9 mouse cellular contexts compared by ENCODE assay signal in genomic region chr5:88586407-88587174, GRCm38 (mm10). TPM values are rescaled to one million over a fixed set of nuclear protein-coding genes. Genes with fewer than 3 reads are reported as not detected.
DNase-seq lines count a peak whose midpoint lies in the region; ATAC-seq and TF ChIP-seq lines count a peak whose summit lies in the region.
"Had no signal": no experiment of that assay in that cellular context is flagged by ENCODE, and none has a peak within 500 bp of the region (broad histone marks: within the 10 kb centered on the region; RNA-seq: fewer than 3 reads in every experiment).

No protein-coding gene starts in this region.

- H3K9ac ChIP-seq in heart, postnatal 0 days (replicated peaks; ENCODE audit: low read depth, low read length), result 0 out of 2 replicates have a peak overlapping the region, but pooled peaks have one; percentile 8
- no peak overlapping the region for H3K9ac ChIP-seq in limb, embryonic 11.5 days (ENCODE audit: low read length)
- no peak overlapping the region for H3K9ac ChIP-seq in stomach, postnatal 0 days (ENCODE audit: low read length)

- intact Hi-C loops in left cerebral cortex, postnatal 36 days (cut with DNase I), result no loop called here
- intact Hi-C loops in left cerebral cortex, postnatal 14 days (cut with DNase I), result no loop called here

- no peaks in the 10 kb centered on the region for H3K9me3 ChIP-seq in heart, postnatal 0 days (replicated peaks; ENCODE audit: control insufficient read depth, low read length)
- H3K9me3 ChIP-seq in limb, embryonic 11.5 days (ENCODE audit: control insufficient read depth, low read length), result no peaks in the 10 kb centered on the region
- no peaks in the 10 kb centered on the region for H3K9me3 ChIP-seq in stomach, postnatal 0 days (ENCODE audit: control insufficient read depth, low read length)

- no peak overlapping the region for H3K4me2 ChIP-seq in heart, postnatal 0 days (ENCODE audit: low read depth, low read length)
- H3K4me2 ChIP-seq in limb, embryonic 11.5 days (ENCODE audit: low read depth, severe bottlenecking), result no peak overlapping the region
- H3K4me2 ChIP-seq in stomach, postnatal 0 days (replicated peaks; ENCODE audit: low read depth), result no peak overlapping the region

- H3K27me3 ChIP-seq in heart, postnatal 0 days (ENCODE audit: control insufficient read depth, insufficient read depth, low read length), result no peaks in the 10 kb centered on the region
- no peaks in the 10 kb centered on the region for H3K27me3 ChIP-seq in limb, embryonic 11.5 days (ENCODE audit: control insufficient read depth, insufficient read depth, low read length)
- no peaks in the 10 kb centered on the region for H3K27me3 ChIP-seq in stomach, postnatal 0 days (ENCODE audit: control insufficient read depth, insufficient read depth, low read length)

- ATAC-seq in heart, postnatal 0 days (ENCODE audit: insufficient read depth, low read depth), result peak; percentile 67; the same call in 1 of the 2 replicates
- peak; percentile 53; the same call in 1 of the 2 replicates for ATAC-seq in limb, embryonic 11.5 days (ENCODE audit: insufficient number of reproducible peaks, low FRiP score, low TSS enrichment, low read depth)
- ATAC-seq in stomach, postnatal 0 days (ENCODE audit: low FRiP score, low TSS enrichment), result no peak

- peak overlapping the region; percentile 84 for H3K27ac ChIP-seq in heart, postnatal 0 days (ENCODE audit: low read depth)
- H3K27ac ChIP-seq in limb, embryonic 11.5 days (replicated peaks; ENCODE audit: low read depth, low read length), result no peak overlapping the region
- H3K27ac ChIP-seq in stomach, postnatal 0 days (replicated peaks), result no peak overlapping the region

- H3K4me3 ChIP-seq in heart, postnatal 0 days (ENCODE audit: low read depth, low read length), result no peak overlapping the region
- no peak overlapping the region for H3K4me3 ChIP-seq in limb, embryonic 11.5 days (ENCODE audit: low read depth, low read length)
- no peak overlapping the region for H3K4me3 ChIP-seq in stomach, postnatal 0 days (ENCODE audit: low read depth, low read length)

- peak; percentile 31 for DNase-seq in left cerebral cortex, postnatal 36 days (ENCODE audit: low spot score in 2 of 2)
- DNase-seq in left cerebral cortex, postnatal 14 days (ENCODE audit: low spot score in 2 of 2), result no peak
- peak; percentile 88 for DNase-seq in cerebellum, adult 9-11 months
- DNase-seq in heart, postnatal 0 days (ENCODE audit: low spot score), result peak; percentile 28
- no peak for DNase-seq in limb, embryonic 11.5 days (ENCODE audit: low spot score)
- DNase-seq in stomach, postnatal 0 days (ENCODE audit: low spot score), result no peak
- no peak for DNase-seq in T-cell, adult 2 months (ENCODE audit: low spot score)
- DNase-seq in frontal cortex, postnatal 25 days (ENCODE audit: low spot score in 2 of 2), result no peak

- H3K36me3 ChIP-seq in heart, postnatal 0 days (replicated peaks; ENCODE audit: control insufficient read depth, insufficient read depth, low read length), result no peaks in the 10 kb centered on the region
- no peaks in the 10 kb centered on the region for H3K36me3 ChIP-seq in limb, embryonic 11.5 days (ENCODE audit: control insufficient read depth, insufficient read depth, low read length)
- no peaks in the 10 kb centered on the region for H3K36me3 ChIP-seq in stomach, postnatal 0 days (ENCODE audit: control insufficient read depth, insufficient read depth, low read length)

- TF ChIP-seq EP300 in heart, postnatal 0 days (IDR thresholded peaks at IDR 0.05; ENCODE audit: low read depth), result no peak
- no peak for TF ChIP-seq EP300 in stomach, postnatal 0 days (optimal IDR thresholded peaks at IDR 0.05)

- H3K4me1 ChIP-seq in heart, postnatal 0 days (ENCODE audit: control insufficient read depth, insufficient read depth), result peaks cover 17% of the 10 kb centered on the region
- H3K4me1 ChIP-seq in limb, embryonic 11.5 days (ENCODE audit: control insufficient read depth, insufficient read depth, low read length), result peaks cover 10% of the 10 kb centered on the region
- no peaks in the 10 kb centered on the region for H3K4me1 ChIP-seq in stomach, postnatal 0 days (replicated peaks; ENCODE audit: control insufficient read depth, insufficient read depth)

- 68% methylated on average over 7 of the region's 7 CpGs for WGBS in heart, postnatal 0 days
- 75% methylated on average over 7 of the region's 7 CpGs for WGBS in limb, embryonic 11.5 days
- 69% methylated on average over 7 of the region's 7 CpGs for WGBS in stomach, postnatal 0 days

- TF ChIP-seq CTCF in heart, postnatal 0 days (IDR thresholded peaks at IDR 0.05; ENCODE audit: low read depth), result no peak
- no peak for TF ChIP-seq CTCF in stomach, postnatal 0 days (IDR thresholded peaks at IDR 0.05; ENCODE audit: low read depth)

RNA-seq across cellular contexts. Expression of gene Rufy3, which starts 21.8 kb away (rescaled TPM):
- total RNA-seq in left cerebral cortex, postnatal 36 days (2021), result 100 to 1,000 TPM; 170 to 191 TPM
- total RNA-seq in left cerebral cortex, postnatal 14 days (2021), result 100 to 1,000 TPM; 190 to 191 TPM
- 12.7 and 15.2 TPM in 2 replicates for total RNA-seq in heart, postnatal 0 days (2014; rRNA removed; ENCODE audit: low replicate concordance)
- 6.8 and 7.3 TPM in 2 replicates for polyA plus RNA-seq in heart, postnatal 0 days (2015; fragmentation: Nextera tagmentation; extraction: Ambion mirVana)
- 9.9 and 11.1 TPM in 2 replicates for polyA plus RNA-seq in limb, embryonic 11.5 days (2014; fragmentation: Nextera tagmentation; extraction: Ambion mirVana)
- polyA plus RNA-seq in stomach, postnatal 0 days (2015; fragmentation: Nextera tagmentation; extraction: Ambion mirVana), result 9.8 and 10.3 TPM in 2 replicates

RNA-seq across cellular contexts. Expression of gene Utp3, which starts 32.3 kb away (rescaled TPM):
- total RNA-seq in left cerebral cortex, postnatal 36 days (2021), result 10 to 100 TPM; 24.5 to 25.1 TPM
- total RNA-seq in left cerebral cortex, postnatal 14 days (2021), result 10 to 100 TPM; 24.8 to 25.6 TPM
- total RNA-seq in heart, postnatal 0 days (2014; rRNA removed; ENCODE audit: low replicate concordance), result 6.3 and 13.4 TPM in 2 replicates
- polyA plus RNA-seq in heart, postnatal 0 days (2015; fragmentation: Nextera tagmentation; extraction: Ambion mirVana), result 36.1 and 37.2 TPM in 2 replicates
- polyA plus RNA-seq in limb, embryonic 11.5 days (2014; fragmentation: Nextera tagmentation; extraction: Ambion mirVana), result 86.4 and 95.8 TPM in 2 replicates
- polyA plus RNA-seq in stomach, postnatal 0 days (2015; fragmentation: Nextera tagmentation; extraction: Ambion mirVana), result 34.5 and 34.9 TPM in 2 replicates

RNA-seq across cellular contexts. Expression of gene Jchain, which starts 58.9 kb away (rescaled TPM):
- under 1 TPM; 0.30 to 0.50 TPM for total RNA-seq in left cerebral cortex, postnatal 36 days (2021)
- under 1 TPM; 0.20 to 0.34 TPM for total RNA-seq in left cerebral cortex, postnatal 14 days (2021)
- total RNA-seq in heart, postnatal 0 days (2014; rRNA removed; ENCODE audit: low replicate concordance), result not detected in 2 replicates
- 0.05 and 0.10 TPM in 2 replicates for polyA plus RNA-seq in heart, postnatal 0 days (2015; fragmentation: Nextera tagmentation; extraction: Ambion mirVana)
- polyA plus RNA-seq in limb, embryonic 11.5 days (2014; fragmentation: Nextera tagmentation; extraction: Ambion mirVana), result 0.17 TPM in 1 of 2 replicates, not detected in the other
- 0.08 TPM in 1 of 2 replicates, not detected in the other for polyA plus RNA-seq in stomach, postnatal 0 days (2015; fragmentation: Nextera tagmentation; extraction: Ambion mirVana)
- polyA plus RNA-seq: stomach, embryonic 14.5 days had no signal

Comparison
In these comparisons a context has a peak if more than half of its experiments do, and no peak if none do; other contexts are left out.
1. DNase-seq: peak in left cerebral cortex, postnatal 36 days (2 of 2), cerebellum, adult 9-11 months (single experiment) and heart, postnatal 0 days (single experiment); none in left cerebral cortex, postnatal 14 days (0 of 2), limb, embryonic 11.5 days (single experiment), stomach, postnatal 0 days (single experiment), T-cell, adult 2 months (single experiment) and frontal cortex, postnatal 25 days (0 of 2).
2. RNA of gene Rufy3, which starts 21.8 kb away (total RNA-seq): 190 to 191 TPM in left cerebral cortex, postnatal 14 days and 170 to 191 TPM in left cerebral cortex, postnatal 36 days; 12.7 to 15.2 TPM in heart, postnatal 0 days; every median in the first group is over 10 times any median in the second.